Mouse (Mus musculus): ENCODE results near the gene Dhx58. TPM values are rescaled to one million over a fixed set of nuclear protein-coding genes. Genes with fewer than 3 reads are reported as not detected.
"Not testable (repeated sequence)": the region's sequence is repeated elsewhere in the genome, so short reads cannot be mapped to it uniquely, and the experiment has no call there.

The Dhx58 gene
- polyA plus RNA-seq, 1 experiment from 2014 or later, result 4.0 TPM

DNA sequence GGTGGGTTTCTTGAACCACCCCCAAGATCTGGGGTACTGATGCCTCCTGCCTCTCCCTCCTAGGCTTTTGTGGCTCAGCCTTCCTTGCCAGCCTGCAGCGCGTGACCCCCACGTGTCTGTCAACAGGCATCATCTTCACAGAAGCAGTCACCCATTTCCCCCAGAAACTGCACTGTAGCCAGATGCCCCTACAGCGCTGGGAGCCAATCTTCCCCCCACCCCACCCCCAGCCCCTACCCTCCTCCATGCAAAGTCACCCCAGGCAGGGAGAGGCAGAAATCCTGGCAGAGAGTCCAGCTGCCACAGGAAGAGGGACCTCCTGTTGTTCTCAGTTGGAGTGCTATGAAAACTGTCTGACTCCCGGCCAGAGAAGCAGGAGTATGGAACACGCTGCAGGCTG, 47.6 kb downstream of the Dhx58 start:
- Histone ChIP-seq H3K36me3 (no peaks in the 10 kb centered on the region), H3K9me3 (no peaks in the 10 kb centered on the region), H3K27me3 (replicated peaks) (peaks cover under 1% of the 10 kb centered on the region), H3K9ac (no peak overlapping the region), H3K27ac (no peak overlapping the region), H3K4me3 (replicated peaks) (no peak overlapping the region), H3K4me1 (no peaks in the 10 kb centered on the region), H3K4me2 (no peak overlapping the region)
- ATAC-seq (ENCODE audit: insufficient read depth, low FRiP score, low read depth), result no peak
- 19% methylated on average over 6 of the region's 6 CpGs for WGBS

DNA sequence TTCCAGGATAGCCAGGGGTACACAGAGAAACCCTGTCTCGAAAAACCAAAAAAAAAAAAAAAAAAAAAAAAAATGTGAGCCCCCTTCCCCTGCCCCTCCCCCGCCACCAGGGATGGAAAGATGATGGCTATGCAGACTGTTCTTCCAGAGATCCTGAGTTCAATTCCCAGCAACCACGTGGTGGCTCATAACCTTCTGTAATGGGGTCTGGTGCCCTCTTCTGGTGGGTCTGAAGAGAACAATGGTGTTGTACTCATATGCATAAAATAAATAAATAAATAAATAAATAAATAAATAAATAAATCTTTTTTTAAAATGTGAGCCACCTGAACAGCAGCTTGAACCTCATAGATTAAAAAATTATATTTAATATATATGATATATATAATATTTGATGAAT, 48.5 kb downstream of the Dhx58 start:
- H3K27ac ChIP-seq; H3K4me1 ChIP-seq; H3K36me3 ChIP-seq; H3K9ac ChIP-seq; H3K9me3 ChIP-seq; H3K4me3 ChIP-seq (replicated peaks); ATAC-seq (ENCODE audit: insufficient read depth, low FRiP score, low read depth); H3K27me3 ChIP-seq (replicated peaks); H3K4me2 ChIP-seq: not testable (repeated sequence)
- WGBS, result 52% methylated on average over 3 of the region's 3 CpGs

DNA sequence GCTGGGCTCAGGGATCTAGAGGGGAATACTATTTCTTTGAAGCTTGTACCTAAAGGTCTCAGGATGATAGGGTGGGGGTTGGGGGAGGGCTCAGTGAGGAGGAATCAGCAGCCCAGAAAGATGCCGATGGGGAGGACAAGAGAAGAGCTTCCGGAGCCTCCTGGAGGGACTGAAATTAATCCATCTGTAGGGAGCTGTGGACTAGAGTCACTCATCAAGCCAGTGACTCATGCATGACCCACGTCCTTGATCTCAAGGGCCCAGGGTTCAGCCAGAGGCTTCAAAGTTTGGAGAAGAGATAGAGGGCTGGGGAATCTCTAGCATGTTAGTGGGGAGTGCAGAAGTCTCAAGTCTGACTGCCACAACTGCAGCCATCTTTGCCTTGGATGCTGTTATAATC, 52.3 kb downstream of the Dhx58 start:
- Histone ChIP-seq H3K4me3 (replicated peaks) (no peak overlapping the region), H3K27ac (no peak overlapping the region), H3K36me3 (no peaks in the 10 kb centered on the region), H3K4me2 (no peak overlapping the region), H3K9me3 (no peaks in the 10 kb centered on the region), H3K4me1 (no peaks in the 10 kb centered on the region), H3K27me3 (replicated peaks) (peaks cover 17% of the 10 kb centered on the region), H3K9ac (no peak overlapping the region)
- 33% methylated on average over 3 of the region's 3 CpGs for WGBS
- no peak for ATAC-seq (ENCODE audit: insufficient read depth, low FRiP score, low read depth)

DNA sequence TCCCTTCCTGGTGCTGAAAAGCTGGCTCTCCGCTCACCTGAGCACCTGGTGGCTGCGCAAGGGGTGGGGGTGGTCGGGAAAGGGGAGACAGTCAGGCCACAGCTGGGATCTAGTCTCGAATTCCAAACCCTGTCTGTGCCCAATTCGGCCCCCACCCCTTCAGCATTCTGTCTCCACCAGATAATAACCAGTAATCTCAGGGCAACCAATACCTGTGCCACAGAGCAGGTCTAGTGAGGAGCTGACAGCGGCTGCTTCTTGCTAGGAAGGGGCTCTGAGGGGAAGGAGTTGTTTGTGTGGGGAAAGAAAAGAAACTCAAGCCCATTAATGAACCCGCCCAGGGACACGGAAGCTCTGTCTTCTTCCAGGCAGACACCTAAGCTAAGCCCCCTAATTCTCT, 52.9 kb downstream of the Dhx58 start:
- Histone ChIP-seq H3K27me3 (replicated peaks) (peaks cover 17% of the 10 kb centered on the region), H3K9ac (no peak overlapping the region), H3K9me3 (no peaks in the 10 kb centered on the region), H3K4me2 (no peak overlapping the region), H3K4me1 (no peaks in the 10 kb centered on the region), H3K4me3 (replicated peaks) (no peak overlapping the region), H3K36me3 (no peaks in the 10 kb centered on the region), H3K27ac (no peak overlapping the region)
- ATAC-seq (ENCODE audit: insufficient read depth, low FRiP score, low read depth), result no peak
- 19% methylated on average over 7 of the region's 8 CpGs for WGBS

DNA sequence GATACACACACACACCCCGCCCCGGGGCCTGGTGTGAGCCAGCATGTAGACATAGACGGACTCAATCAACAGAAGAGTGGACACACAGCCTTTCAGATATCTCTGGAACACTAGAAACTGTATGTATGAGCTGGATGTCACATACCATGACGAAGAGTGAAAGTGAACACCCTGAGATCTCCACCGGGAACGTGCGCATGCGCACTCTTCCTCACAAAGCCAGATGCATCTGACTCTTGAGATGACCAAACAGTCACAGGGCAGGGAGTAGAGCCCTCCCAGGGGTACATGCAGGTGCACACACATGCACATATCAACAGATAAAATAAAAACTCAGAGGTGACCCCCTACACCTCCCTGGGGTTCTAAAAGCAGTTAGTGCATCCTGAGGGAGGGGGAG, 55.7 kb downstream of the Dhx58 start:
- H3K4me2 ChIP-seq, result no peak overlapping the region
- no peaks in the 10 kb centered on the region for H3K9me3 ChIP-seq
- no peak for ATAC-seq (ENCODE audit: insufficient read depth, low FRiP score, low read depth)
- 86% methylated on average over 8 of the region's 8 CpGs for WGBS
- H3K36me3 ChIP-seq, result no peaks in the 10 kb centered on the region
- no peak overlapping the region for H3K4me3 ChIP-seq (replicated peaks)
- no peak overlapping the region for H3K27ac ChIP-seq
- no peak overlapping the region for H3K9ac ChIP-seq
- peaks cover 17% of the 10 kb centered on the region for H3K27me3 ChIP-seq (replicated peaks)
- no peaks in the 10 kb centered on the region for H3K4me1 ChIP-seq

DNA sequence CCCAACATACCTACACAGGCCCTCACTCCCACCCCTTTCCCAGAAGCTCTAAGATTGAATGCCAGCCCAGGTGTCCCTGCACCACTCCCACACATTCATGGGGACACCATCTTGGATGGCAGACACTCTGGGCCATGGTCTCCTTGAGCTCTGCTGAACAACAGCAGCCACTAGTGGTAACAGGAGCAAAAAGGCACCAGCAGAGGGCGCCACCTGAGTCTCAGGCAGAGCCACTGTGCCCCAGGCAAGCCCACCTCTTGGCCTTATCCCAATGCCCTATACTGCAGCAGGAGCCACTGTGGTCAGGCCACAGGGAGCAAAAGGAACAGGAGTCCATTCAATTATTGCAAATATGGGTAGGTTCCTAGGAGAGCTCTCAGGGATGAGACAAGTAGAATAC, 57.8 kb downstream of the Dhx58 start:
- no peaks in the 10 kb centered on the region for H3K36me3 ChIP-seq
- H3K9me3 ChIP-seq, result no peaks in the 10 kb centered on the region
- peaks cover 14% of the 10 kb centered on the region for H3K27me3 ChIP-seq (replicated peaks)
- no peaks in the 10 kb centered on the region for H3K4me1 ChIP-seq
- WGBS, result 13% methylated on average over 1 of the region's 1 CpGs
- H3K27ac ChIP-seq, result no peak overlapping the region
- no peak overlapping the region for H3K4me2 ChIP-seq
- no peak overlapping the region for H3K9ac ChIP-seq
- no peak overlapping the region for H3K4me3 ChIP-seq (replicated peaks)
- ATAC-seq (ENCODE audit: insufficient read depth, low FRiP score, low read depth), result no peak

Other genes with a start within 250 kb of the Dhx58 start
- gene Klhl11, start 231.5 kb downstream of the Dhx58 start, polyA plus RNA-seq (2015; fragmentation: Nextera tagmentation; extraction: Ambion mirVana), result 7.4 and 8.1 TPM in 2 replicates
- 153 and 180 TPM in 2 replicates for gene Acly, start 176.3 kb downstream of the Dhx58 start, polyA plus RNA-seq (2015; fragmentation: Nextera tagmentation; extraction: Ambion mirVana)
- gene Ttc25, start 158.7 kb downstream of the Dhx58 start, polyA plus RNA-seq (2015; fragmentation: Nextera tagmentation; extraction: Ambion mirVana), result 0.24 and 0.37 TPM in 2 replicates
- gene Cnp, start 129.4 kb downstream of the Dhx58 start, polyA plus RNA-seq (2015; fragmentation: Nextera tagmentation; extraction: Ambion mirVana), result 35.3 and 42.7 TPM in 2 replicates
- gene Nkiras2, start 85.0 kb downstream of the Dhx58 start, polyA plus RNA-seq (2015; fragmentation: Nextera tagmentation; extraction: Ambion mirVana), result 57.3 and 57.6 TPM in 2 replicates
- 213 and 214 TPM in 2 replicates for gene Dnajc7, start 84.1 kb downstream of the Dhx58 start, polyA plus RNA-seq (2015; fragmentation: Nextera tagmentation; extraction: Ambion mirVana)
- 0.06 and 0.21 TPM in 2 replicates for gene Zfp385c, start 11.8 kb downstream of the Dhx58 start, polyA plus RNA-seq (2015; fragmentation: Nextera tagmentation; extraction: Ambion mirVana)
- 47.3 and 50.6 TPM in 2 replicates for gene Kat2a, start 8.2 kb upstream of the Dhx58 start, polyA plus RNA-seq (2015; fragmentation: Nextera tagmentation; extraction: Ambion mirVana)
- not detected in 2 replicates for gene Hspb9, start 9.6 kb upstream of the Dhx58 start, polyA plus RNA-seq (2015; fragmentation: Nextera tagmentation; extraction: Ambion mirVana)
- 24.5 and 25.5 TPM in 2 replicates for gene Rab5c, start 33.9 kb upstream of the Dhx58 start, polyA plus RNA-seq (2015; fragmentation: Nextera tagmentation; extraction: Ambion mirVana)
- 0.24 and 0.27 TPM in 2 replicates for gene Kcnh4, start 55.7 kb upstream of the Dhx58 start, polyA plus RNA-seq (2015; fragmentation: Nextera tagmentation; extraction: Ambion mirVana)
- not detected in 2 replicates for gene Hcrt, start 58.7 kb upstream of the Dhx58 start, polyA plus RNA-seq (2015; fragmentation: Nextera tagmentation; extraction: Ambion mirVana)
- gene Ghdc, start 66.7 kb upstream of the Dhx58 start, polyA plus RNA-seq (2015; fragmentation: Nextera tagmentation; extraction: Ambion mirVana), result 5.5 and 7.3 TPM in 2 replicates
- 26.6 and 27.5 TPM in 2 replicates for gene Stat5b, start 146.5 kb upstream of the Dhx58 start, polyA plus RNA-seq (2015; fragmentation: Nextera tagmentation; extraction: Ambion mirVana)
- gene Stat5a, start 155.1 kb upstream of the Dhx58 start, polyA plus RNA-seq (2015; fragmentation: Nextera tagmentation; extraction: Ambion mirVana), result 8.5 and 9.5 TPM in 2 replicates
- 44.5 and 46.5 TPM in 2 replicates for gene Stat3, start 235.3 kb upstream of the Dhx58 start, polyA plus RNA-seq (2015; fragmentation: Nextera tagmentation; extraction: Ambion mirVana)

Measured in stomach, embryonic 15.5 days (tissue).